Mouse (Mus musculus) neural tube, embryonic 14.5 days (tissue): ENCODE measurements around the gene Dusp5. TPM values are rescaled to one million over a fixed set of nuclear protein-coding genes. Genes with fewer than 3 reads are reported as not detected.

Source experiments
- ATAC-seq: fragments of 200-750 bp; cut with Nextera tagmentation; 2 replicates; pipeline ENCODE4 v1.8.0; 2017; ENCODE audit warnings: low read depth, mild to moderate bottlenecking, moderate TSS enrichment, moderate library complexity
- H3K27ac ChIP-seq: fragments of 300-500 bp; sonication (generic); 2 replicates; pipeline ENCODE4 v1.5.1; 2014; ENCODE audit warnings: low read depth, mild to moderate bottlenecking, control low read depth, low read length, moderate library complexity, mixed read lengths
- H3K27me3 ChIP-seq: fragments of 300-500 bp; sonication (generic); 2 replicates; pipeline ENCODE4 v1.6.1; 2014; ENCODE audit warnings: low read length; ENCODE audit not compliant: control insufficient read depth, insufficient read depth
- H3K36me3 ChIP-seq: fragments of 300-500 bp; sonication (generic); 2 replicates; pipeline ENCODE4 v1.6.1; 2014; ENCODE audit warnings: low read length, mixed read lengths; ENCODE audit not compliant: control insufficient read depth, insufficient read depth
- H3K4me1 ChIP-seq: fragments of 300-500 bp; sonication (generic); 2 replicates; pipeline ENCODE4 v1.6.1; 2014; ENCODE audit warnings: low read length; ENCODE audit not compliant: control insufficient read depth, insufficient read depth
- H3K4me2 ChIP-seq: fragments of 300-500 bp; sonication (generic); 2 replicates; pipeline ENCODE4 v1.6.1; 2014; ENCODE audit warnings: mild to moderate bottlenecking, low read depth, low read length, control low read depth
- H3K4me3 ChIP-seq: fragments of 300-500 bp; sonication (generic); 2 replicates; pipeline ENCODE4 v1.5.1; 2014; ENCODE audit warnings: low read depth, low read length, control low read depth, mixed read lengths
- H3K9ac ChIP-seq: fragments of 300-500 bp; sonication (generic); replicated peaks from 2 replicates; pipeline ENCODE4 v1.6.1; 2014; ENCODE audit warnings: low read depth, mild to moderate bottlenecking, control low read depth, low read length, mixed read lengths
- H3K9me3 ChIP-seq: fragments of 300-500 bp; sonication (generic); 2 replicates; pipeline ENCODE4 v1.6.1; 2016; ENCODE audit warnings: low read length; ENCODE audit not compliant: control insufficient read depth
- WGBS: fragments of 180-500 bp; shearing (Covaris S2); extraction: QIAGEN DNeasy Blood & Tissue Kit; methylation state at CpG from one replicate; pipeline ENCODE4 v1.1.7; 2014; 5-methylcytosine and 5-hydroxymethylcytosine counted together
- polyA plus RNA-seq: library from polyadenylated mRNA; unstranded; fragments of >200 nt; fragmentation: Nextera tagmentation; extraction: Ambion mirVana; gene quantifications from 2 replicates; pipeline ENCODE4 v1.2.1, GENCODE M21; 2014

The Dusp5 gene
- polyA plus RNA-seq, 1 experiment from 2014 or later: 2.4 TPM

GRCm38 (mm10) chr19:53534757-53535410 lies 6.0 kb downstream of the Dusp5 start:
- Histone ChIP-seq H3K4me1 (peaks cover 5% of the 10 kb centered on the region), H3K4me2 (no peak overlapping the region), H3K9me3 (no peaks in the 10 kb centered on the region), H3K27me3 (peaks cover 10% of the 10 kb centered on the region; the same call in 1 of the 2 replicates), H3K9ac (no peak overlapping the region), H3K36me3 (no peaks in the 10 kb centered on the region), H3K4me3 (no peak overlapping the region), H3K27ac (no peak overlapping the region)
- no peak for ATAC-seq
- 47% methylated on average over 7 of the region's 7 CpGs for WGBS

- ATAC-seq: no peak
- no peaks in the 10 kb centered on the region for H3K36me3 ChIP-seq
- H3K9me3 ChIP-seq: no peaks in the 10 kb centered on the region
- WGBS: 77% methylated on average over 6 of the region's 6 CpGs
- no peak overlapping the region for H3K4me2 ChIP-seq
- peaks cover under 1% of the 10 kb centered on the region; the same call in 1 of the 2 replicates for H3K4me1 ChIP-seq
- peaks cover 7% of the 10 kb centered on the region; the same call in 1 of the 2 replicates for H3K27me3 ChIP-seq
- no peak overlapping the region for H3K27ac ChIP-seq
- H3K4me3 ChIP-seq: no peak overlapping the region
- H3K9ac ChIP-seq: no peak overlapping the region
These were observed 6.5 kb downstream of the Dusp5 start for GRCm38 (mm10) chr19:53535421-53535820.

- no peak overlapping the region for H3K4me2 ChIP-seq
- WGBS: 88% methylated on average over 6 of the region's 6 CpGs
- no peaks in the 10 kb centered on the region for H3K4me1 ChIP-seq
- H3K4me3 ChIP-seq: no peak overlapping the region
- no peak overlapping the region for H3K9ac ChIP-seq
- H3K9me3 ChIP-seq: no peaks in the 10 kb centered on the region
- no peaks in the 10 kb centered on the region for H3K36me3 ChIP-seq
- no peaks in the 10 kb centered on the region for H3K27me3 ChIP-seq
- ATAC-seq: no peak
- no peak overlapping the region for H3K27ac ChIP-seq
These were observed 7.3 kb downstream of the Dusp5 start for GRCm38 (mm10) chr19:53536251-53536650.

- Histone ChIP-seq H3K4me2 (no peak overlapping the region), H3K9me3 (no peaks in the 10 kb centered on the region), H3K36me3 (no peaks in the 10 kb centered on the region), H3K9ac (no peak overlapping the region), H3K27ac (no peak overlapping the region), H3K4me1 (no peaks in the 10 kb centered on the region), H3K4me3 (no peak overlapping the region), H3K27me3 (no peaks in the 10 kb centered on the region)
- WGBS: 85% methylated on average over 17 of the region's 17 CpGs
- ATAC-seq: no peak
These were observed 8.1 kb downstream of the Dusp5 start for GRCm38 (mm10) chr19:53536731-53537666.

GRCm38 (mm10) chr19:53538024-53538423 lies 9.1 kb downstream of the Dusp5 start:
- WGBS: 95% methylated on average over 11 of the region's 11 CpGs
- Histone ChIP-seq H3K9me3 (no peaks in the 10 kb centered on the region), H3K4me2 (no peak overlapping the region), H3K4me1 (no peaks in the 10 kb centered on the region), H3K9ac (no peak overlapping the region), H3K4me3 (no peak overlapping the region), H3K36me3 (no peaks in the 10 kb centered on the region), H3K27ac (no peak overlapping the region), H3K27me3 (no peaks in the 10 kb centered on the region)
- ATAC-seq: no peak

GRCm38 (mm10) chr19:53538796-53539195 lies 9.9 kb downstream of the Dusp5 start:
- 77% methylated on average over 5 of the region's 5 CpGs for WGBS
- no peak for ATAC-seq
- Histone ChIP-seq H3K4me3 (no peak overlapping the region), H3K9me3 (no peaks in the 10 kb centered on the region), H3K4me1 (no peaks in the 10 kb centered on the region), H3K4me2 (no peak overlapping the region), H3K36me3 (no peaks in the 10 kb centered on the region), H3K27me3 (no peaks in the 10 kb centered on the region), H3K9ac (no peak overlapping the region), H3K27ac (no peak overlapping the region)

- Histone ChIP-seq H3K4me3 (no peak overlapping the region), H3K4me1 (no peaks in the 10 kb centered on the region), H3K9ac (no peak overlapping the region), H3K9me3 (no peaks in the 10 kb centered on the region), H3K27ac (no peak overlapping the region), H3K4me2 (no peak overlapping the region), H3K36me3 (no peaks in the 10 kb centered on the region), H3K27me3 (no peaks in the 10 kb centered on the region)
- ATAC-seq: no peak
- WGBS: 93% methylated on average over 3 of the region's 3 CpGs
These were observed 10.4 kb downstream of the Dusp5 start for GRCm38 (mm10) chr19:53539296-53539695.

GRCm38 (mm10) chr19:53543602-53544001 lies 14.7 kb downstream of the Dusp5 start:
- Histone ChIP-seq H3K4me2 (no peak overlapping the region), H3K27ac (no peak overlapping the region), H3K36me3 (no peaks in the 10 kb centered on the region), H3K4me3 (no peak overlapping the region), H3K4me1 (no peaks in the 10 kb centered on the region), H3K27me3 (no peaks in the 10 kb centered on the region), H3K9ac (no peak overlapping the region), H3K9me3 (no peaks in the 10 kb centered on the region)
- WGBS: 85% methylated on average over 4 of the region's 5 CpGs
- no peak for ATAC-seq

- Histone ChIP-seq H3K4me2 (no peak overlapping the region), H3K27ac (no peak overlapping the region), H3K9ac (no peak overlapping the region), H3K4me1 (no peaks in the 10 kb centered on the region), H3K36me3 (no peaks in the 10 kb centered on the region), H3K27me3 (no peaks in the 10 kb centered on the region), H3K9me3 (no peaks in the 10 kb centered on the region), H3K4me3 (no peak overlapping the region)
- WGBS: 70% methylated on average over 4 of the region's 4 CpGs
- no peak for ATAC-seq
These were observed 16.1 kb downstream of the Dusp5 start for GRCm38 (mm10) chr19:53544923-53545561.
